Mouse (Mus musculus) cortical plate, adult 2 months (tissue): ENCODE measurements at regions not wholly inside any gene's neighbourhood (a gene's known extent, or its start where the extent isn't known, plus 50 kb on each side); places are given as distances from the start of the nearest gene placed in this dataset.

Source experiments
- H3K27ac ChIP-seq: fragments of 200-500 bp; 2 replicates; pipeline ENCODE4 v1.5.1; 2012; ENCODE audit warnings: low read length, control low read depth, inconsistent platforms; ENCODE audit not compliant: insufficient read depth
- H3K4me1 ChIP-seq: fragments of 200-500 bp; 2 replicates; pipeline ENCODE4 v1.6.1; 2011; ENCODE audit warnings: low read length; ENCODE audit not compliant: control insufficient read depth, insufficient read depth
- H3K4me3 ChIP-seq: fragments of 200-500 bp; 2 replicates; pipeline ENCODE4 v1.5.1; 2011; ENCODE audit warnings: mild to moderate bottlenecking, low read length, control low read depth; ENCODE audit not compliant: insufficient read depth
- CTCF ChIP-seq: fragments of 200-500 bp; IDR thresholded peaks from 2 replicates; pipeline ENCODE4 v1.5.1; 2011; ENCODE audit warnings: mild to moderate bottlenecking, control low read depth, low read length; ENCODE audit not compliant: insufficient read depth; ENCODE audit errors: extremely low read depth
- POLR2A ChIP-seq: fragments of 200-500 bp; IDR thresholded peaks from 2 replicates; pipeline ENCODE4 v1.6.1; 2011; ENCODE audit warnings: mild to moderate bottlenecking, low read length, control low read depth; ENCODE audit not compliant: insufficient read depth; ENCODE audit errors: extremely low read depth

DNA sequence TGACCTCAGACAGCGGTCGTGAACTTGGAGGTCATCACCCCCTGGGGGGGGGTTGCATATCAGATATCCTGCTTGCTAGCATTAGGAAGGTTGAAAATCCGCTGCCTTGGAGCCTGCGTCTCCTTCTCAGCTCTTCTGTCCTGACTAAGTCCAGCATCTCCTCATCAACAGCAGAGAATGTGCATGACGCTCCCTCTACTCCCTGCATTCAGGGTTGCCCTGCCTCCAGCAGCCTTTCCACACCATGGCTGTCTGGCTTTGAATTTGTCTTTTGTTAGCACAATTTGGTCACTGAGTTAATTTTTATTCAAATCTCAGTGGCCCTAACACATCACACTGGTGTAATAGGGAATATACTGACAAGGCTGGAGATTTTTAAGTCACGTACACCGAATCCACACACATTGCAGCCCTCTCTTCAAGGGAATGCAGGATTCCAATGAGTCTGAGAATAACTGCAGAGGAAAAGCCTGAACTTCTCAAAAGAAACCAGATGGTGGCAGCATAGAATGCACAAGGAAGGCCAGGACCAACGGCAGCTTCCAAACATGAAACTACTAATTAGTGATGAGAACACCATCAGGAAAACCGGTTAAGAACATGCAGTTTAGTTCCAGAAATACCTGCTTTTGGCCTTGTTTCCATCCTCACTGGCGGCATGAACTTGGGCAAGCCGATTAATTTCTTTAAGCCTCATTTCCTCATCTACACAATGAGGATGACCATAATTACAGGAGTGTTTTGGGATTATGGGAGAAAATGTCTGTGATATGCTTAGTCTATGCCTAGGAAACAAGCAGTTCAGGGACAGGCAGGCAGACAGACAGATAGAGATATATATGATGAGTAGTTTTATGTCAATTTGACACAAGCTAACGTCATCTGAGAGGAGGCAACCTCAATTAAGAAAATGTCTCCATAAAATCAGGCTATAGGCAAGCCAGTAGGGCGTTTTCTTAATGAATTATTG is 151.6 kb upstream of the Palmd start:
- H3K4me1 ChIP-seq = no peaks in the 10 kb centered on the region
- TF ChIP-seq POLR2A (no peak), CTCF (peak; percentile 77)
- no peak overlapping the region for H3K4me3 ChIP-seq
- H3K27ac ChIP-seq = no peak overlapping the region

DNA sequence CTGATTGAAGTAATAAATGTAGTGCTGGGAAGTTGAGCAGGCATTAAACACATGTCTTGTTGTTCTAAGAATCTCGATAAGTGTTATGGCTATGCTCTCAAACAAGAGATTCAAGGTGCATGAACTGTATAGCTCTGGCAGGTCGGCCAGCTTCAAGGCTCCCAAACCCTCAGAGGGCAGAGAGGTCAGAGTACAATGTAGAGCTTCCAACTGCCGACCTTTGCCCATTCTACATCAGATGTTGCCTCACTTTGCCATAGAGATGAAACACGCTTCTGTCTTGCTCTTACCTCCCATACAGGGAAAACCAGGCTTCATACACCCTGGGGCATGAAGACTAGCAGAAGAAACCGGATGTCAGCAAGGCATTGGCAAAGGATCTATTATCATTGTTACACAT is 150.8 kb upstream of the Palmd start:
- TF ChIP-seq POLR2A (no peak), CTCF (no peak)
- Histone ChIP-seq H3K27ac (no peak overlapping the region), H3K4me1 (no peaks in the 10 kb centered on the region), H3K4me3 (no peak overlapping the region)

DNA sequence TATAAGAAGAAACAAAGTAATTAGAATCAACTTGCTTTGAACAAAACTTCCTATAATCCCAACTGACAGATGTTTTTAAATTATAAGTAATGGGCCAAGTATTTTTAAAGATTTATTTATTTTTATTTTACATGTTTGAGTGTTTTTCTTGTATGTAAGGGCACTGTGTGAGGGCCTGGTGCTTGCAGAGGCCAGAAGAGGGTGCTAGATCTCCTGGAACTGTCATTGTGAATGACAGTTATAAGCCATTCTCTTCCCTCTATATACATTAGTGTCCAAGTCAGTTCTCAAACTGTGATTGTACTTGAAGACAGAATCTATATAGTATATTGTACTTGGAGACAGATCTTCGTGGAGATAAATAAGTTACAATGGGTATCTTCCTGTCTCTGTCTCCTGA is 149.1 kb upstream of the Palmd start:
- H3K4me3 ChIP-seq = no peak overlapping the region
- no peaks in the 10 kb centered on the region for H3K4me1 ChIP-seq
- H3K27ac ChIP-seq = no peak overlapping the region
- TF ChIP-seq POLR2A (no peak), CTCF (peak; percentile 31; the same call in 1 of the 2 replicates)

DNA sequence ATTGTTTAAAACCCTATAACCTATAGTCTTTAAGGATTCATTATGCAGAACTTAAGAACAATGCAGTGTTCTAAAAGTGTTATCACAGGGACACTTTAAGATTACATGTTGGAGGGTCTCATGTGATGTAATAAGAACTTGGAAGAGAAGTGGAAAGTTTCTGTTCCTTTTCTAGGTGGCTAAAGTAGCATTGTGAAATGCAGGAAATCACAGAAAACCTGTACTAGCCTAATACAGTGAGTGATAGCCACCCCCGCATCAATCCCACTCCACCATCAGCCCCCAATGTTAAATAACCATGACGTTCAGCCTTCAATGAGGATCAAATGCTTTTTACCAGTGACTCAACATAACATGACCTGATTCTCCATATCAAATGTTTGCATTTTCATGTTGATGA is 147.4 kb upstream of the Palmd start:
- Histone ChIP-seq H3K27ac (no peak overlapping the region), H3K4me3 (no peak overlapping the region), H3K4me1 (no peaks in the 10 kb centered on the region)
- no peak for TF ChIP-seq POLR2A
- no peak for TF ChIP-seq CTCF

DNA sequence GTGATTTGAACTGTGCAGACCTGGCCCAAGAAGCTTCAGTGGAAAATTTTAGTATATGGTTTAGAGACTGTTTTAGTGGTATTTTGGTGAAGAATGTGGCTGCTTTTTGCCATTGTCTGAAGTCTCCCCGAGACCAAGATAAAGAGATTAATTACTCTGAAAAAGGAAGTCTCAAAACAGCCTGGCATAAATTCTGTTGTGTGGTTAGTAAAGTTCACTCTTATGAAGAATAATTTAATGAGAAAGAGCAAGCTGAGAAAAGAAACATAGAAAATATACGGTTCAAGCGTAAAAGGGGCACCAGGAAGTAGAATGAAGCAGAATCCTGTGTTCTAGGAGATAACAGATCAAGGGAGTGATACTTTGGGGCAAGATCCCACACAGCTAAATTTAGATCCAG is 144.0 kb upstream of the Palmd start:
- H3K4me1 ChIP-seq = no peaks in the 10 kb centered on the region
- H3K4me3 ChIP-seq = no peak overlapping the region
- TF ChIP-seq CTCF (no peak), POLR2A (no peak)
- H3K27ac ChIP-seq = no peak overlapping the region

DNA sequence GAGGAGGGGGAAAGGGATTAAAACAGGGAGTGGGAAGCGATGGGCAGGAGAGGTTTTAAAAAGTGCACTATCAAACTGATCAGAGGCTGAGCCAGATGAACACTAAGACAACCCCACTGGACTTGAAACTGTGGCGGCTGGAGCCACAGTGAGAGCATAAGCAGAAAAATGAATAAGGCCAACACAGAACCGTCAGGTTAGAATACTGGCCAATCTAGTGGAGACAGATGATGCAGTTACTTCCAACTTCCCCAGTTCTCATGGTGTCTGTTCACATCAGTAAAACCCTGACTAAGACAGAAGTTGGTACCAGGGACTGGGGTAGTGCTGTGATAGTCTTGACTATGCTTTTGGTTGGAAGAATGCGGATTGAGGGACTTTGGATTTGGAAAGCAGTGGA is 143.5 kb upstream of the Palmd start:
- no peaks in the 10 kb centered on the region for H3K4me1 ChIP-seq
- no peak overlapping the region for H3K4me3 ChIP-seq
- H3K27ac ChIP-seq = no peak overlapping the region
- no peak for TF ChIP-seq POLR2A
- no peak for TF ChIP-seq CTCF

DNA sequence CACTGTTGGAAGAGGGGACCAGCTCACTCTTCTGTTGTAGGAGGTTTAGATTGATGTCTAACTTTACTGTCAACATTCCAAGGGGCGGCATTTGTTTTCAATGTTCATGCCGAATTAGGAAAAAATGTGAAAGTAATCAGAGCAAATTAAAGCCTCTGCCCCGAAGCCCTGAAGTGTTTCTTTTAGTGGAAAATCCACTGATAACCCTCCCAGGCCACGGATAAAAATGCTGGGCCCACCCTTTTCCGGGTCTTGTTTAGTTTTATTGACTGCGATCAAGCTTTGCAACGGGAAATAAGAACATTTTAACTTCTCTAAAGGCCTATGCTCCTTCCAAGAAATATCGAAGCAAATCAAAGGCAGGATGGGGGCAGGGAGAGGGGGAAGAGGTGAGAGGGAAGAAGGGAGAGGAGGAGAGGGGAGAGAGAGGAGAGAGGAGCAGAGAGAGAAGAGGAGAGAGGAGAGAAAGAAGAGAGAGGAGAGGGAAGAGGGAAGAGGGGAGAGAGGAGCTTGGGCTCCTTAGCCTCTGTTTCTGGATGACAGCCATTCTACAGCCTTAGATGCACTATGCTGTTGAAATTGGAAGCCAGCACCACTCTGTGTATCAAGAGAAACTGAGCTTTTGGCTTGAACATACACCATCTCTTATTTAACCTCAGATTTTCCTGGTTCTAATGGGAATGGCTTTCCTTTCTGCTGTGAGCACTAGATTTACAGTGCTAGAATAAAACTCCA is 140.3 kb upstream of the Palmd start:
- Histone ChIP-seq H3K27ac (no peak overlapping the region), H3K4me3 (no peak overlapping the region), H3K4me1 (no peaks in the 10 kb centered on the region)
- TF ChIP-seq CTCF (no peak), POLR2A (no peak)

DNA sequence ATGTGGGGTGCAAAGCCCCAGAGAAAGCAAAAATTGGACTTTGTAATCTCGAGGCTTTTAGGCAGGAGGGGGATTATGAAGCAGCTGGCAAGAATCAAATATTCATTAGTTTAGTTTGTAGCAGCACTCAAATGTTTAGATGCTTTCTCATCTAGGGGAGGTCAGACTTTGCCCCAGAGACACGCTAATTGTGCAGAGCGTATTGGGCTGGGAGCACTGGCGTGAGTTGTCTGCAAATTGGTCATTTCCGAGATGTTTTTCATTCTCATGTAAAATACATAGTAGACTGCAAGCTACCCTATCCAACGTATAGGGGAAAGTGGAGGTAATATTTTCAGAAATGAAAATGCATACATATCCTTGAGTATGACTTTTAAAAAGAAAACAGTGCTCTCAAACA is 139.2 kb upstream of the Palmd start:
- no peak for TF ChIP-seq POLR2A
- H3K4me1 ChIP-seq = no peaks in the 10 kb centered on the region
- H3K4me3 ChIP-seq = no peak overlapping the region
- H3K27ac ChIP-seq = no peak overlapping the region

DNA sequence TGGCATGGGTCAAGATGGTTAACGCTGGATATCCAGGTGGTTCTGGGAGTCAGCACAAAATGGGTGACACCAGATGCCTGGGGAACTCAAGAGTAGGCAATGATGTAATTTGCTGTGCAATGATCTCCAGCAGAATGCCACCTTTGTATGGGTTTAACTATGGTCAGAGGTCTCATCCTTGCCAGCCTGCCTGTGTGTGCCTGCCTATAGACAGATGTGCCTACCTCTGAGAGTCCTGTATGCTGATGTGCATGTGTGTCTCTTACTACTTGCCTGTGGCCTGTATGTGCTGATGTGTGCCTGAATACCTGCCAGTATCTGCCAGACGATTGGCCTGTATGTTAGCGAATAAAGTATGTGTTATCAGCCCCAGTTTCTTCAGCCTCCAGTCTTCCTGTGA is 138.6 kb upstream of the Palmd start:
- TF ChIP-seq CTCF (no peak), POLR2A (no peak)
- no peak overlapping the region for H3K27ac ChIP-seq

DNA sequence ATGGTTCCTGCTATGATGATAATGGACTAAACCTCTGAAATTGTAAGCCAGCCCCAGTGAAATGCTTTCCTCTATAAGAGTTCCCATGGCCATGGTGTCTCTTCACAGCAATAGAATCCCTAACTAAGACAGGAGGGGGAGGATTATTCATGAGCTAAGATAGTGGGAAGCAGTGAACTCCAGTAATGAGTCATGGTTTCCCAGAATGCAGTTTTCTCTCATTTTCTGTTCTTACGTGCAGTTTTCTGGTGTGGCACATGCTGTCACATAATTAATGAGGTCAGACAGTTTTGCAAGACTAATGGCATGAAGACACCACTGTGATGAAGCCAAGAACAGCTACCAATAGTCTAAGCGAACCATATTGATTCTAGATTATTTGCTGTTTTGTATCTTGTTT is 118.9 kb upstream of the Palmd start:
- H3K27ac ChIP-seq = no peak overlapping the region
- TF ChIP-seq CTCF (no peak), POLR2A (no peak)
- no peaks in the 10 kb centered on the region; the same call in 1 of the 2 replicates for H3K4me1 ChIP-seq
- no peak overlapping the region for H3K4me3 ChIP-seq

More for the DNA sequence above, 138.6 kb upstream of the Palmd start:
- Histone ChIP-seq H3K4me1 (no peaks in the 10 kb centered on the region), H3K4me3 (no peak overlapping the region)
